8 mouse cellular contexts compared by ENCODE assay signal in genomic region chr11:98789219-98789807, GRCm38 (mm10). TPM values are rescaled to one million over a fixed set of nuclear protein-coding genes. Genes with fewer than 3 reads are reported as not detected.
DNase-seq lines count a peak whose midpoint lies in the region; ATAC-seq and TF ChIP-seq lines count a peak whose summit lies in the region.

No protein-coding gene starts in this region.

- DNase-seq in gastrocnemius, adult 2 months, result no peak
- no peak for DNase-seq in gastrocnemius, adult 18-20 months (ENCODE audit: low spot score)
- DNase-seq in thymus, adult 2 months, result no peak
- no peak for DNase-seq in thymus, postnatal 25 days
- no peak for DNase-seq in kidney, postnatal 0 days (ENCODE audit: low spot score)
- no peak for DNase-seq in ovary, postnatal 14 days (ENCODE audit: low spot score)
- no peak for DNase-seq in yolk sac, embryonic 10.5 days (ENCODE audit: low spot score)

- H3K4me1 ChIP-seq in thymus, adult 2 months (replicated peaks; ENCODE audit: control insufficient read depth, insufficient read depth, low read length), result peaks cover 22% of the 10 kb centered on the region
- H3K4me1 ChIP-seq in kidney, postnatal 0 days (replicated peaks; ENCODE audit: insufficient read depth, low read length), result peaks cover 39% of the 10 kb centered on the region

- WGBS in thymus, adult 2 months, result 1% methylated on average over 25 of the region's 25 CpGs
- under 1% methylated on average over 25 of the region's 25 CpGs for WGBS in kidney, postnatal 0 days

- no peak for ATAC-seq in kidney, postnatal 0 days (replicated peaks; ENCODE audit: low FRiP score, low read depth)
- peak; percentile 32; the same call in 1 of the 2 replicates for ATAC-seq in monocyte, adult 5-6 weeks (replicated peaks; ENCODE audit: insufficient number of reproducible peaks, low FRiP score, low TSS enrichment, poor library complexity, severe bottlenecking)

- H3K9ac ChIP-seq in kidney, postnatal 0 days (ENCODE audit: low read depth, low read length), result peak overlapping the region; percentile 60

- H3K4me3 ChIP-seq in gastrocnemius, adult 2 months, result peak overlapping the region; percentile 83
- H3K4me3 ChIP-seq in thymus, adult 2 months (ENCODE audit: control insufficient read depth, insufficient read depth, low read length), result peak overlapping the region; percentile 49
- H3K4me3 ChIP-seq in kidney, postnatal 0 days (replicated peaks; ENCODE audit: low read depth, low read length), result peak overlapping the region; percentile 44

- peak overlapping the region; percentile 100 for H3K27ac ChIP-seq in gastrocnemius, adult 2 months
- H3K27ac ChIP-seq in thymus, adult 2 months (ENCODE audit: control insufficient read depth, insufficient read depth, low read length), result no peak overlapping the region
- H3K27ac ChIP-seq in kidney, postnatal 0 days, result peak overlapping the region; percentile 77

- H3K27me3 ChIP-seq in thymus, adult 2 months (ENCODE audit: control insufficient read depth, insufficient read depth, low read length), result no peaks in the 10 kb centered on the region
- no peaks in the 10 kb centered on the region for H3K27me3 ChIP-seq in kidney, postnatal 0 days (ENCODE audit: insufficient read depth, low read length)

- H3K9me3 ChIP-seq in kidney, postnatal 0 days (replicated peaks; ENCODE audit: low read length), result no peaks in the 10 kb centered on the region

- H3K36me3 ChIP-seq in thymus, adult 2 months (ENCODE audit: control insufficient read depth, insufficient read depth, low read length), result no peaks in the 10 kb centered on the region
- H3K36me3 ChIP-seq in kidney, postnatal 0 days (ENCODE audit: insufficient read depth, low read length), result no peaks in the 10 kb centered on the region

- no peak for TF ChIP-seq CTCF in gastrocnemius, adult 2 months (IDR thresholded peaks at IDR 0.05)
- TF ChIP-seq CTCF in thymus, adult 2 months (IDR thresholded peaks at IDR 0.05; ENCODE audit: borderline replicate concordance, control insufficient read depth, extremely low read depth, insufficient read depth, low read length, poor library complexity), result no peak
- TF ChIP-seq CTCF in kidney, postnatal 0 days (IDR thresholded peaks at IDR 0.05; ENCODE audit: low read depth), result no peak

- intact Hi-C loops in gastrocnemius, adult 2 months (cut with DNase I), result loop anchor here (2.0 kb wide), 1 partner anchor 39 kb away; no protein-coding TSS in a partner anchor

- no peak for TF ChIP-seq POLR2A in thymus, adult 2 months (IDR thresholded peaks at IDR 0.05; ENCODE audit: control insufficient read depth, extremely low read depth, insufficient read depth, low read length, poor library complexity)

- peak overlapping the region; percentile 91 for H3K4me2 ChIP-seq in kidney, postnatal 0 days (ENCODE audit: low read length)

RNA-seq across cellular contexts. Expression of gene Msl1, which starts 6.0 kb away (rescaled TPM):
- total RNA-seq in gastrocnemius, adult 2 months (2021), result 10 to 100 TPM; 51.8 to 69.4 TPM
- total RNA-seq in gastrocnemius, adult 18-20 months (2021), result 10 to 100 TPM; 50.5 to 56.4 TPM
- polyA plus RNA-seq in thymus, adult 2 months (2012; rRNA removed), result 50.3 and 66.0 TPM in 2 replicates
- 17.8 and 19.3 TPM in 2 replicates for polyA plus RNA-seq in kidney, postnatal 0 days (2015; fragmentation: Nextera tagmentation; extraction: Ambion mirVana)
- total RNA-seq in monocyte, adult 5-6 weeks (2017), result 108 to 125 TPM (median 112 TPM) in 3 replicates

RNA-seq across cellular contexts. Expression of gene Nr1d1, which starts 14.2 kb away (rescaled TPM):
- total RNA-seq in gastrocnemius, adult 2 months (2021), result 100 to 1,000 TPM in 1 of 2 experiments, 10 to 100 TPM in 1; 56.3 to 152 TPM
- 100 to 1,000 TPM in 1 of 2 experiments, 10 to 100 TPM in 1; 74.0 to 126 TPM for total RNA-seq in gastrocnemius, adult 18-20 months (2021)
- 34.4 and 37.7 TPM in 2 replicates for polyA plus RNA-seq in thymus, adult 2 months (2012; rRNA removed)
- polyA plus RNA-seq in kidney, postnatal 0 days (2015; fragmentation: Nextera tagmentation; extraction: Ambion mirVana), result 3.1 and 3.5 TPM in 2 replicates
- total RNA-seq in monocyte, adult 5-6 weeks (2017), result 0.68 to 4.7 TPM (median 1.9 TPM) in 3 replicates

RNA-seq across cellular contexts. Expression of gene Casc3, which starts 15.4 kb away (rescaled TPM):
- 10 to 100 TPM; 17.4 to 21.9 TPM for total RNA-seq in gastrocnemius, adult 2 months (2021)
- total RNA-seq in gastrocnemius, adult 18-20 months (2021), result 10 to 100 TPM; 14.0 to 15.6 TPM
- 66.5 and 72.2 TPM in 2 replicates for polyA plus RNA-seq in thymus, adult 2 months (2012; rRNA removed)
- 24.6 and 25.7 TPM in 2 replicates for polyA plus RNA-seq in kidney, postnatal 0 days (2015; fragmentation: Nextera tagmentation; extraction: Ambion mirVana)
- total RNA-seq in monocyte, adult 5-6 weeks (2017), result 47.5 to 51.5 TPM (median 49.5 TPM) in 3 replicates

RNA-seq across cellular contexts. Expression of gene Rapgefl1, which starts 47.3 kb away (rescaled TPM):
- total RNA-seq in gastrocnemius, adult 2 months (2021), result under 1 TPM; 0.22 to 0.26 TPM
- total RNA-seq in gastrocnemius, adult 18-20 months (2021), result under 1 TPM; 0.09 to 0.14 TPM
- polyA plus RNA-seq in thymus, adult 2 months (2012; rRNA removed), result 8.5 and 11.6 TPM in 2 replicates
- polyA plus RNA-seq in kidney, postnatal 0 days (2015; fragmentation: Nextera tagmentation; extraction: Ambion mirVana), result 0.77 and 1.0 TPM in 2 replicates
- not detected in 3 replicates for total RNA-seq in monocyte, adult 5-6 weeks (2017)

RNA-seq across cellular contexts. Expression of gene Thra, which starts 48.9 kb away (rescaled TPM):
- 10 to 100 TPM; 78.8 to 96.8 TPM for total RNA-seq in gastrocnemius, adult 2 months (2021)
- 10 to 100 TPM; 78.3 to 85.2 TPM for total RNA-seq in gastrocnemius, adult 18-20 months (2021)
- 36.8 and 41.5 TPM in 2 replicates for polyA plus RNA-seq in thymus, adult 2 months (2012; rRNA removed)
- 26.1 TPM in 2 replicates for polyA plus RNA-seq in kidney, postnatal 0 days (2015; fragmentation: Nextera tagmentation; extraction: Ambion mirVana)
- 3.4 to 5.4 TPM (median 4.3 TPM) in 3 replicates for total RNA-seq in monocyte, adult 5-6 weeks (2017)

Comparison
In these comparisons a context has a peak if more than half of its experiments do, and no peak if none do; other contexts are left out.
1. RNA of gene Nr1d1, which starts 14.2 kb away (total RNA-seq): 56.3 to 152 TPM in gastrocnemius, adult 2 months and 74.0 to 126 TPM in gastrocnemius, adult 18-20 months; 0.68 to 4.7 TPM in monocyte, adult 5-6 weeks; every median in the first group is over 10 times any median in the second.
2. Peak in every context shown above with its lines, with median percentiles within 50 percentile points of each other: H3K4me3 ChIP-seq.